Mouse (Mus musculus): ENCODE measurements around the gene Oard1. TPM values are rescaled to one million over a fixed set of nuclear protein-coding genes. Genes with fewer than 3 reads are reported as not detected.

Gene Oard1
- total RNA-seq (2023): 10 to 100 TPM; 50.5 to 59.6 TPM

DNA sequence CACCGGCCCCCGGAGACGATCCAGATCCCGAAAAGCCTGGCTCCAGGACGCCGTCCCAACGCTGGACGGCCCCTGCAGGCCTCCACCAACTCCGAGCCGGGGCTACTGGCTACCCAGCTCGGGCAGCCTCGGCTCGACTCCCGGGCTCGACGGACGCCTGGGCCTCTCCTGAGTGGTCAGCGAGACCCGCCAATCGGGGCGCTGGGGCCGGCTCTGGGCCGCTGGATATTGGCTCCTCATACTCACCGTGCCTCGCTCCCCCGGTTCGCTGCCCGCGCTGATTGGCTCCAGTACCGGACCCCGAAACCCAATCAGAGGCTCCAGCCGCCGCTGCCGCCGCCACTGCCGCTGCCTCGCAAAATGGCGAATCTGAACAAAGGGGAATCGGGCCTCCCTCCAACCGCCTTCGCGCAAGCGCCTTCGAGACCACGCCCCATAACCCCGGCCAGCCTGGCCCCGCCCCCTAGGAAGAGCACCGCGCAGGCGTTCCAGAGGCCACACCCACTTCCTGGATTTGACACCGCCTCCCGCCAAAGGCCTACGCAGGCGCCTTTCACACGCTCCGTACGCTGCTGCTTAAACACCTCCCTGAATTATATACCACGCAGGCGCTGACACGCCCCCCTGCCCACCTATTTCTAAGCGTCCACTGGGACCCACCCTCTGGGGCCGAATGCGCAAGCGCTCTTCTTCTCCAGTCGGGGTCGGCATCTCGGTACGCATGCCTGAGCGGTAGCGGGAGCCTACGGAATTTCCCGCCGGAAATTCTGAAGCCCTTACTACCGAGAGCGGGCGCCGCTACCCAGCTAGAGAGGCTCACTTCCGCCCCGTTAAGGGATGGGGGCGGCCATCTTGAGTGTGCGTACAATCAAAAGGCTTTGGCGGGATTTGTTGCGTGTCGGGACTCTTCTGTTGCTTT, at the start of gene Oard1, which contains the start of gene Nfya:
Gene Oard1 (plus strand): TSS at position 635 of the 919 bp plus-strand sequence.
Gene Nfya (minus strand): TSS at position 527 of the 919 bp plus-strand sequence.

GRCm38 (mm10) chr17:48432158-48432980, 22.6 kb downstream of the Oard1 start, which contains the start of gene Apobec2:
Apobec2 (minus strand) TSS chr17:48432930.

GRCm38 (mm10) chr17:48451353-48451675, 41.5 kb downstream of the Oard1 start, which contains the start of gene Tspo2:
Tspo2 (minus strand) TSS chr17:48451522.

GRCm38 (mm10) chr17:48454688-48455087, 44.9 kb downstream of the Oard1 start, which contains the start of gene Unc5cl:
Unc5cl (plus strand) TSS chr17:48454901.

Other genes with a start within 250 kb of the Oard1 start
- under 1 TPM in 1 of 2 experiments, not detected in 1; 0.61 TPM for gene A530064D06Rik, start 242.7 kb upstream of the Oard1 start, total RNA-seq (2023)
- gene Trem1, start 177.2 kb upstream of the Oard1 start, total RNA-seq (2023): 1 to 10 TPM; 1.6 to 3.7 TPM
- gene Trem3, start 162.2 kb upstream of the Oard1 start, total RNA-seq (2023): not detected
- gene Treml4, start 145.7 kb upstream of the Oard1 start, total RNA-seq (2023): 1 to 10 TPM; 2.0 to 2.4 TPM
- gene Treml2, start 110.5 kb upstream of the Oard1 start, total RNA-seq (2023): 100 to 1,000 TPM; 174 to 186 TPM
- 10 to 100 TPM; 11.2 to 11.3 TPM for gene B430306N03Rik, start 93.9 kb upstream of the Oard1 start, total RNA-seq (2023)
- gene Trem2, start 63.6 kb upstream of the Oard1 start, total RNA-seq (2023): not detected
- not detected for gene Treml1, start 50.1 kb upstream of the Oard1 start, total RNA-seq (2023)
- gene Nfya, start 108 bp upstream of the Oard1 start, total RNA-seq (2023): 100 to 1,000 TPM; 118 TPM
- gene Apobec2, start 22.9 kb downstream of the Oard1 start, total RNA-seq (2023): under 1 TPM in 1 of 2 experiments, not detected in 1; 0.64 TPM
- not detected for gene Tspo2, start 41.5 kb downstream of the Oard1 start, total RNA-seq (2023)
- 1 to 10 TPM; 4.8 to 7.3 TPM for gene Unc5cl, start 44.9 kb downstream of the Oard1 start, total RNA-seq (2023)

Data from B cell, adult 67 days (primary cell).